Mouse (Mus musculus) G1E (cell line): Measurements from ENCODE around the gene Tcl1b3.
"Not testable (repeated sequence)": the region's sequence is repeated elsewhere in the genome, so short reads cannot be mapped to it uniquely, and the experiment has no call there.

ENCODE experiments used
- CTCF ChIP-seq: IDR thresholded peaks from 2 replicates; pipeline ENCODE4 v1.5.1; 2012; ENCODE audit warnings: low read depth, low read length, inconsistent platforms, mixed read lengths
- GATA1 ChIP-seq: IDR thresholded peaks from 2 replicates; pipeline ENCODE4 v1.6.1; 2012; ENCODE audit warnings: borderline replicate concordance, low read length, inconsistent platforms, mixed read lengths
- GATA2 ChIP-seq: IDR thresholded peaks from 2 replicates; pipeline ENCODE4 v1.6.1; 2012; ENCODE audit warnings: low read depth, low read length, inconsistent platforms, borderline replicate concordance
- TAL1 ChIP-seq: conservative IDR thresholded peaks from 2 replicates; pipeline ENCODE4 v1.6.1; 2012; ENCODE audit warnings: low read depth, low read length, inconsistent platforms, mixed read lengths

DNA sequence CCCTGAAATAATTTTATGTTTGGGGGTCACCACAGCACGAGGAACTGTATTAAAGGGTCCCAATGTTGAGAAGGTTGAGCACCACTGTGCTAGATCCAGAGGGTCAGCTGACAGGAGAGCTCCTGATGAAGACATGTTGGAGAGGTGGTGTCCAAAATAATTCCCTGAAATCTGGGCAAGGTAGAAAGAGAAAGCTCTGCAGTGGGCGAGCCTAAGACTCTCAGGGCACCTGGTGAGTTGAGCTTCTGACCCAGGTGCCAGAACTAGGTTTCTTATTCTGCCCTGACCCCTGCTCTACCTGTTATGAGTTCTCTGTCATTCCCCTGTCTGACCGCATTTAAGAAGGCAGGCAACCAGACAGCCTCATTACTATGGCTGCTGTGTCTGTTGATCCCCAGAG, 14.8 kb upstream of the Tcl1b3 start, which contains the start of gene Tcl1b5:
- not testable (repeated sequence) for TF ChIP-seq TAL1, CTCF, GATA1, GATA2
